Mouse (Mus musculus) layer of hippocampus, adult 8-10 months (tissue): Measurements from ENCODE around the gene Wipi1. TPM values are rescaled to one million over a fixed set of nuclear protein-coding genes. Genes with fewer than 3 reads are reported as not detected.
"Not testable (repeated sequence)": the region's sequence is repeated elsewhere in the genome, so short reads cannot be mapped to it uniquely, and the experiment has no call there.

ENCODE experiments used
- DNase-seq, 2 experiments: peaks; one replicate each; pipeline ENCODE4 v3.0.0; 2022; ENCODE audit warnings: low spot score in 2 of 2
- total RNA-seq, 4 experiments: library from RNA; stranded (reverse); gene quantifications; 2 replicates each; pipeline ENCODE4 v1.2.4; 2022

Gene Wipi1
- 10 to 100 TPM; 22.9 to 25.6 (median 23.6) TPM for total RNA-seq

- DNase-seq = peak; percentile 98 to 99
Measured at GRCm38 (mm10) chr11:109611303-109612149, at the start of gene Wipi1. Gene Wipi1, minus strand, starts transcription at chr11:109611967.

- DNase-seq = not testable (repeated sequence)
Measured at GRCm38 (mm10) chr11:109660526-109660925, 48.8 kb upstream of the Wipi1 start.

- DNase-seq = no peak
Measured at GRCm38 (mm10) chr11:109656232-109656631, 44.5 kb upstream of the Wipi1 start.

- no peak for DNase-seq
Measured at GRCm38 (mm10) chr11:109654581-109654980, 42.8 kb upstream of the Wipi1 start.

- no peak for DNase-seq
Measured at GRCm38 (mm10) chr11:109653201-109653600, 41.4 kb upstream of the Wipi1 start.

GRCm38 (mm10) chr11:109652505-109652904 is 40.7 kb upstream of the Wipi1 start:
- no peak for DNase-seq

- no peak for DNase-seq
Measured at GRCm38 (mm10) chr11:109651566-109652024, 39.8 kb upstream of the Wipi1 start.

GRCm38 (mm10) chr11:109650788-109651565 is 39.2 kb upstream of the Wipi1 start:
- peak; percentile 88 to 93 for DNase-seq

- DNase-seq = peak; percentile 82 to 87
Measured at GRCm38 (mm10) chr11:109649975-109650701, 38.4 kb upstream of the Wipi1 start.

GRCm38 (mm10) chr11:109649206-109649605 is 37.4 kb upstream of the Wipi1 start, which contains the start of gene Prkar1a:
Gene Prkar1a, plus strand, starts transcription at chr11:109649405.
- DNase-seq = no peak

- no peak for DNase-seq
Measured at GRCm38 (mm10) chr11:109648510-109648909, 36.7 kb upstream of the Wipi1 start.

- no peak for DNase-seq
Measured at GRCm38 (mm10) chr11:109641498-109642222, 29.9 kb upstream of the Wipi1 start.

- DNase-seq = no peak
Measured at GRCm38 (mm10) chr11:109635871-109636395, 24.2 kb upstream of the Wipi1 start.

- DNase-seq = no peak
Measured at GRCm38 (mm10) chr11:109634928-109635327, 23.2 kb upstream of the Wipi1 start.

- no peak for DNase-seq
Measured at GRCm38 (mm10) chr11:109629021-109629521, 17.3 kb upstream of the Wipi1 start.

- DNase-seq = no peak
Measured at GRCm38 (mm10) chr11:109628099-109628498, 16.3 kb upstream of the Wipi1 start.

GRCm38 (mm10) chr11:109627648-109628047 is 15.9 kb upstream of the Wipi1 start:
- no peak for DNase-seq

GRCm38 (mm10) chr11:109623238-109623637 is 11.5 kb upstream of the Wipi1 start:
- no peak for DNase-seq

- no peak for DNase-seq
Measured at GRCm38 (mm10) chr11:109622518-109623037, 10.8 kb upstream of the Wipi1 start.

GRCm38 (mm10) chr11:109621183-109621582 is 9.4 kb upstream of the Wipi1 start:
- peak in 1 of 2 experiments; percentile 61 for DNase-seq
